Mouse (Mus musculus): ENCODE data around the gene Mrpl44.
A peak's percentile ranks its signal among the peaks of the same experiment; 100 is the strongest.

The Mrpl44 gene

DNA sequence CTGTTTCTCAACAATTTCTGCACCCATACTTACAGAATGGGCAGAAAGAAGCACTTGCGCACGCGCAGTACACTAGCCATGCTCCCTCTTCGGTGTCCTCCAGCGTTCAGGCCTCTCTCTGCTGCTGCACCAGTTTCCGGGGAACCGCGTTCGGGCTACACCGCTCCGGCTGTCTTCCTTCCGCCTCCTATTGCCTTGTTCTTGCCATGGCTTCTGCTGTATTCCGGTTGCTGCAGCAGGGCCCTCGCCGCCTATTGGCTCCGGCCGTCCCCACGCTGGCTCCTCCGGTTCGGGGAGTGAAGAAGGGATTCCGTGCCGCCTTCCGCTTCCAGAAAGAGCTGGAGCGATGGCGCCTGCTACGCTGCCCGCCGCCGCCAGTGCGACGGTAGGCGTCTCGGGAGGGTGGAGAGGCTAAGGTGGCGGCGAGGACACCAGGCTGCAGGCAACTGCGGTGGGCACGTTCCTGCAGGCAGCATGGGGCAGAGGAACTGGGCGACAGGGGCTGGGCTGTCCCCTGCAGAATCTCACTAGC, at the start of gene Mrpl44, which contains the start of gene Wdfy1:
Mrpl44 (plus strand) TSS at position 92 of the 532 bp plus-strand sequence.
Wdfy1 (minus strand) TSS at position 217 of the 532 bp plus-strand sequence.
- DNase-seq (ENCODE audit: low spot score), result peak; percentile 97

- DNase-seq (ENCODE audit: low spot score), result no peak
These were observed 41.0 kb upstream of the Mrpl44 start for GRCm38 (mm10) chr1:79734794-79735193.

- DNase-seq (ENCODE audit: low spot score), result no peak
These were observed 39.4 kb upstream of the Mrpl44 start for GRCm38 (mm10) chr1:79736408-79736807.

- no peak for DNase-seq (ENCODE audit: low spot score)
These were observed 36.1 kb upstream of the Mrpl44 start for GRCm38 (mm10) chr1:79739726-79740125.

DNA sequence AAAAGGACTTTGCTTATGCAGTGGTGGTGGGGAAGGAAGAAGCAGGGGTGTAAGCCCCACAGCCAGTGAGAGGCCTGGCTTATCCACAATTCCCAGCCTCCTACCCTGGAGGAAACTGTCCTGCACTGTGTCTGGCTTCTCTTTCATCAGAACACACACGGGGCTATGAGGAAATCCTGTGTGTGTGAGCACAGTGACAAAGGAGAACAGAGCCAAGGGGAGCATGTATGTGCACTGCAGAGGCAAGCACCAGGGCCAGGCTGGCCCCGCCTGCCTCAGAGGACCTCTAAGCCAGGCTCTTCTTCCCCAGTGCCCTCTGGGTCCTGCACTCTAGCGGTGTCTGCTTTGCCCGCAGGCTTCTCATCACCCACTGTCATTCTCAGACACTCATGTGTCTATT, 34.8 kb upstream of the Mrpl44 start:
- DNase-seq (ENCODE audit: low spot score), result no peak

- no peak for DNase-seq (ENCODE audit: low spot score)
These were observed 32.9 kb upstream of the Mrpl44 start for GRCm38 (mm10) chr1:79742949-79743348.

- no peak for DNase-seq (ENCODE audit: low spot score)
These were observed 32.4 kb upstream of the Mrpl44 start for GRCm38 (mm10) chr1:79743385-79743784.

- DNase-seq (ENCODE audit: low spot score), result no peak
These were observed 29.8 kb upstream of the Mrpl44 start for GRCm38 (mm10) chr1:79746056-79746455.

GRCm38 (mm10) chr1:79751186-79751585, 24.6 kb upstream of the Mrpl44 start:
- DNase-seq (ENCODE audit: low spot score), result peak; percentile 17

GRCm38 (mm10) chr1:79752015-79752695, 23.7 kb upstream of the Mrpl44 start:
- DNase-seq (ENCODE audit: low spot score), result no peak

- DNase-seq (ENCODE audit: low spot score), result no peak
These were observed 23.0 kb upstream of the Mrpl44 start for GRCm38 (mm10) chr1:79752714-79753340.

DNA sequence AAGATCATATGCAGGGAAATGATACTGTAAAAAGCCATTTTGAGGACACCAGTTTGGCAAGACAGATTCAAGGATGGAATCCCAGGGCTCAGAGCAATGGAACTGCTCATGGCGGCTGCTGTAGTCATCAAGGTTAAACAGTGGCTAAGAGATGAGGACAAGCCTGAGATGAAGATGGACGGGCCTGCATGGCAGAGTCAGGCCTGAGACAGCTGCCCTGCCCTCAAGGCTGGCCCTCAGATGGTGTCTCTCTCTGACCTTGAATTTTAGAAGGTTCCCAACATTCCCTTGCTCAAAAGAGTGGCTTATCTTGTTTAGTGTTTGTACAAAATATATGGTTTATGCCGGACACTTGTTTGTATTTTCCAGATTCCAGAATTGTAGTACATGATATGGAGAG, 22.4 kb upstream of the Mrpl44 start:
- DNase-seq (ENCODE audit: low spot score), result no peak

GRCm38 (mm10) chr1:79754936-79755335, 20.9 kb upstream of the Mrpl44 start:
- DNase-seq (ENCODE audit: low spot score), result no peak

GRCm38 (mm10) chr1:79755376-79755775, 20.4 kb upstream of the Mrpl44 start:
- DNase-seq (ENCODE audit: low spot score), result no peak

DNA sequence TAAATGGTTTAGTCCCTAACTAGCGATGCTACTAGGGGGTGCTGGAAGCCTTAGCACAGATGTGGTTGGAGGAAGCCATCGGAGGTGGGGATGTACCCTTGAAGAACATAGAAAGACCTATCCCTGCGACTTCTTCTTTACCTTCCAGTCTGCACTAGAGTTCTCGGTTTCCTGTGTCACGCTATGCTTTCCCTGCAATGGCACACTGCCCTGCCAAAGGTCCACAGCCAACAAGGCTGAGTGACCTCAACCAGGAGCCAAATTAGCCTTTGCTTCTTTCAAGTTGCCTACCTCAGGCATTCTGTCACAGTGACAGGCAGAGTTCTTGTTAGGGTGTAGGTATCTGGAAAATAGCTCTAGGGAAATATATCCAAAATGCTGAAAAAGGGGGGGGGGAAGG, 19.4 kb upstream of the Mrpl44 start:
- no peak for DNase-seq (ENCODE audit: low spot score)

DNA sequence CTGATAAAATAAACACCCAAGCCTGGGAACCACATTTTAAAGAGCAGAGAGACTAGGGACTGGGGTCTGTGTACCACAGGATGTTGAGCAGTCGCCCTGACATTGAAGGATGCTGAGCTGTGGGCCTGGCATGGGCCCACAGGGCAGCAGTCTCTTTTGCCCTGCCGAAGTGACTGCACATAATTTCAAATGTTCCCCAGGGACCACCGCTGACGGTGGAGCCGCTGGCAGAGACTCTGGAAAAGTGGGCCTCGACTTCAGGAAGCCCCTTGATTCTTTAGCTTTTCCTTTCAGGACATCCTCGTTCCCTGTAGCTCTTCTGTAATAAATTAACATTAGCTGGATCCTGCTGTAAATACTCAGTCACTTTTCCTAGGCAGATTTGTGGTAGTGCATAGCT, 18.7 kb upstream of the Mrpl44 start:
- DNase-seq (ENCODE audit: low spot score), result no peak

DNA sequence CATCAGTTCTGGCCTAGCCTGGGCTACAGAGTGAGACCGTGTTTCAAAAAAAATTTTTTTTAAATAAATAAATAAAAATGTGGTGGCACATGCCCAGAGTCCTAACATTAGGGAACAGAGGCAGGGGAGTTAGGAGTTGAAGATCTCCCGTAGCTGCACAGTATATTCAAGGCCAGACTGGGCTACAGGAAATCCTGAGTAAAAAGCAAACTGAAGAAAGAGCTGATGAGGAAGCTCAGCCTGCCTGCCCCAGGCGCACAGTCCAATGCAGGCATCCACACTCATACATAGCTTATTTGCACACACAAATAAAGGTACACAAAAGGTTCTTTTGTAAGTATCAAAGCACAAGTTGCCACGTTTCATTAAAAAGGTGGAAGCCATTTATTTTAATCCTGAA, 18.2 kb upstream of the Mrpl44 start:
- no peak for DNase-seq (ENCODE audit: low spot score)

GRCm38 (mm10) chr1:79759006-79759405, 16.8 kb upstream of the Mrpl44 start:
- no peak for DNase-seq (ENCODE audit: low spot score)

GRCm38 (mm10) chr1:79759436-79759972, 16.3 kb upstream of the Mrpl44 start:
- no peak for DNase-seq (ENCODE audit: low spot score)

DNA sequence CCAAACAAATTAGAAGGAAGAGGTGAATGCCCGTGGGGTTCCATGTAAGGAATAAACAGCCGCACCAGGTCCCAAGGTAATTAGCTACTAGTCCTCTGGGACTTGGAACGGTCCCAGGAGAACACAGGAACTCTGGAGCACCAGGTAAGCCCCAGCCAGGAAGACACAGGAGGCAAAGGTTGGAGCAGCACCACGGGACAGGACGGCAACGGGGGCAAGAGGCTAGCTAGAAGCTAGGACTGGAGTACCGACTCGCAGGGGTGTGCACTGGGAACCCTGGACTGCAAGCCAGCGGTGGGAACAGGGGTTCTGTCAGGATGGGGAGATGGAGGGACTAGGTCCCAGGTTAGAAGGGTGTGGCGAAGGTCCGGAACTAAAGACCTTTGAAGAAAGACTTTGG, 15.2 kb upstream of the Mrpl44 start:
- DNase-seq (ENCODE audit: low spot score), result no peak

DNA sequence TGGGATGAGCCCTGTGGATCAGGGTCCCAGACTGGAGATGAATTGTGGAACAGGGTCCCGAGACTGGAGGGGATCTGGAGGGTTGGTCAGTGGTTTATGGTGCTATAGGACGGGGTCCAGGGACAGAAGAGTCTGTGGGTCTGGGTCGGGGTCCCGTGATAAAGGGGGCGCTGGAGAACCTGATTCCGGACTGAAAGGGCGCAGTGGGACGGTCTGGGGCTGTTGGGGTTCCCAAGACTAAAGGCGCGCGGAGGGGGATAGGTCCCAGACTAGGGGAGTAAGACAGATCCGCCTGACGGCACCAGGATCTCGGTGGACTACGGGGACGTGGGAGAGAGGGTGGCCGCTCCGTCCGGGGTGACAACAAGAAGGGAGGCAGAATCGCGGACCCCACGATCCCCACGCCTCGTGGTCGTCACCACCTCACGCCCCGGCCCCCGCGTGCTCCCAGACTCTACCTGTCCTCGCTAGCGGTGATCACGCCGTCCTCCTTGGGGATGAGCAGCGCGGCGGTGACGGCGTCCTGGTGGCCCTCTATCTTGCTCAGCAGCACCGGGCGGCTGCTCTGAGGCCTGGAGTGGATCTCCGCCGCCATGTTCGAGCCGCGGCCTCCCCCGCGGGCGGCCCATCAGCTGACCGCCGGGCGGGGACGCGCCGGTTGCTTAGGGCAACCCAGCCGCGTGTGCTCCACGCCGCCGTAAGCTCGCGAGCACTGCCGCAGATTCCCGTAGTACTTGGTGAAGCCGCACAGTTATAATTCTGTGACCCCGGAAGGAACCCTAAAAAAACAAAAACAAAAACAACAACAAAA, 14.5 kb upstream of the Mrpl44 start:
- peak; percentile 92 for DNase-seq (ENCODE audit: low spot score)

DNA sequence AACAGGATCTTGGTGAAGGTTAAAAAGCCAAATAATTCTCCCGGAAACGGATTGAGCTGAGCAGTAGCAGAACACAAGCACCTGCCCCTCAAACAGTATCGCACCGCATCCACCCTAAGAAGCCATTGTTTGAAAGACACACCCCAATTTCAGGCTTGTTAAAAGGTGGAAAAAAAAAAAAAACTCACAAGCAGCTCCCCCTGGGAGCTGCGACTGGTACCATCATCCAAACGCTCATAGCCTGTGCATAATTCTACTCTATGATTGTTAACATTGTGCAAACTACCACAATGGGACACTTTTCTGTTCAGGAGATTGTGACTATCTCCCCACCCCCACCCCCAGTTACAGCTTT, 13.9 kb upstream of the Mrpl44 start:
- no peak for DNase-seq (ENCODE audit: low spot score)
